Mouse (Mus musculus) right cerebral cortex, adult 2 months (tissue): ENCODE measurements around the gene Bhlha15.

Experiments used
- DNase-seq, 2 experiments: peaks; one replicate each; pipeline ENCODE4 v3.0.0; 2021 to 2022; ENCODE audit warnings: low spot score in 2 of 2

Bhlha15 gene

DNA sequence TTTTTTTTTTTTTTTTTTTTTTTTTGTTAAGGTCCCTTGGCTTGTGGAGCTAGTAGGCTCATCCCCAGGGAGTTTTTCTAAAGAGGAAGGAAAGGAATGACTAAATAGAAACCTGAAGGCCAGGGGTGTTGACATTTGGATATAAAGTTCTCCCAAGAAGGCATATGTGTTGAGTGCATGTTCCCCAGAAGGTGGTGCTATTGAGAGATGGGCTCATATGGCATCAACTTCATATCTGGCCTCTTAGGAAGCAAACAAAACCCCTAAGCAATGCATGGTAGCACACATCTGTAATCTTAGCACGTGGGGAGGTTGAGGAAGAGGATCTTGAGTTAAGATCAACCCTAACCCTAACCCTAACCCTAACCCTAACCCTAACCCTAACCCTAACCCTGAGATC lies 41.3 kb downstream of the Bhlha15 start:
- DNase-seq: no peak

DNA sequence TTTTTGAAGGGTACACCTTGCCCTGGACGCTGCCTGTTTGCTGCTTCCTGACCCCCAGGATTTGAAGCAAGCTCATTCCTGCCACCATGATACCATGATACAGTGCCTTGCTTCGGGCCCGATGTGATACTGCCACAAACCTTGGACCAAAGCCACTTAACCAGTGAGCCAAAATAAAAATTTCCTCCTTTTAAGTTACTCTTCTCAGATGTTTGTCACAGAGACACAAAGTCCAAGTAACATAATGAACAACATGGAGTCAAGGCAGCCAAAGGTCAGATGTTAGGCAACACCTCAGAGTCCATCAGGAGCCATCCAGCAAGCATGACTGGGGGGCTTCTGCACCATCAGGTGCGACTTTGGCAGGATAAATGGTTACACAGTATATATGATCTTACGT lies 42.4 kb downstream of the Bhlha15 start:
- DNase-seq: no peak

DNA sequence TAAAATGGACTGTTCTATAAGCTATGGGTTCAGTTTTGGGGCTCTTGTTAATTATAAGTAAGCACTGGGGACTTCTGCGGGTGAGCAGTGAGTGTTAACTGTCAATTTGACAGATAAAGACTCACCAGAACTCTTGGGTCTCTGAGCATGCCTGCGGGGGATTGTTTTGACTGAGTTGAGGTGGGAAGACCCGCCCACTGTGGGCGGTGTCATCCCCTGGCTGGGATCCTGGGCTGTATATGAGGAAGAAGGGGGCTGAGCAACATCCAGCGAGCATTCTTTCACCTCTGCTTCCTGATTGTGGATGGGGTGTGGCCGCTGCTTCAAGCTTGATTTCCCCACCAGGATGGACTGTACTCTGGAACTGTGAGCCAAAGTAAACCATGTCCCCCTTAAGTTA lies 44.1 kb downstream of the Bhlha15 start:
- no peak for DNase-seq

DNA sequence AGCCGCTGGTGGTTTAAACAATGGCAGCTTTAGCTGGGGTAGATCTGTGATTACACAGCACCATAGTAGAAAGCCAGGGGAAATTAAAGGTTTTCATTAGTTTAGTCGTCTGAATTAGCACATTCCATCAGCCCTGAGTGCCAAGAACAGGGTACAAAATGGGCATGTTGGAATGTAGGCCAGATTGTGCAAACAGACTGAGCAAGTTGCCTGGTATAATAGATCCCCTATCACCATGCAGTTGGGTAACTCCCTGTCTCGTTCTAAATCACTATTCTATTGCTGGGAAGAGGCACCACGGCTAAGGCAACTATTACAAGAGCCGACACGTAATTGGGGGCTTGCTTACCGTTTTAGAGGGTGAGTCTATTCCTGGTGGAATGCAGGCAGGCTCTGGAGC lies 44.6 kb downstream of the Bhlha15 start:
- no peak for DNase-seq

DNA sequence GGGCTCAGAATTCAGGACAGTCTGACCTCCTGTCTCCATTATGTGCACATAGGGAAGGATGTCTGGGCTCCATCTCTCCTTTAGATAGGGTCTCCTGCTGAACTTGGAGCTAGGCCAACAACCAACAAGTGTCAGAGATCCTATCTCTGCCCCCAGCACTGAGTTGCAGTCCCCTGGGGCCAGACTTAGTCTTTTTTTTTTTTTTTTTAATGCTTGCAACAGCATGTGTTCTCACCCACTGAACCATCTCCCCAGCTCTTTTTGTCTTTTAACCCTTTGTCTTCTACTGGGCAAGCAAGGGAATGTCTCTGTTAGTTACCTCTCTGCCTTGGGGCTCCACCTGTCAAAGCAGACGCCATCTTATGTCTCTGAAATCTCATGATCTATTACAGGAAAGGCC lies 48.9 kb downstream of the Bhlha15 start:
- DNase-seq: no peak
